Mouse (Mus musculus): ENCODE data around the gene Olfr791. TPM values are rescaled to one million over a fixed set of nuclear protein-coding genes. Genes with fewer than 3 reads are reported as not detected.

Olfr791 gene
- total RNA-seq (2014; rRNA removed; ENCODE audit: low replicate concordance) (not detected in 2 replicates), polyA plus RNA-seq (2015; fragmentation: Nextera tagmentation; extraction: Ambion mirVana) (not detected in 2 replicates)

- DNase-seq (ENCODE audit: low spot score) (no peak), ATAC-seq (ENCODE audit: insufficient read depth, low read depth) (no peak)
- Histone ChIP-seq H3K9me3 (replicated peaks; ENCODE audit: control insufficient read depth, low read length) (no peaks in the 10 kb centered on the region), H3K4me3 (ENCODE audit: low read depth, low read length) (no peak within 1 kb of the TSS), H3K9ac (replicated peaks; ENCODE audit: low read depth, low read length) (no peak within 1 kb of the TSS), H3K27ac (ENCODE audit: low read depth) (no peak within 1 kb of the TSS), H3K4me1 (ENCODE audit: control insufficient read depth, insufficient read depth) (no peaks in the 10 kb centered on the region), H3K36me3 (replicated peaks; ENCODE audit: control insufficient read depth, insufficient read depth, low read length) (no peaks in the 10 kb centered on the region), H3K4me2 (ENCODE audit: low read depth, low read length) (no peak within 1 kb of the TSS), H3K27me3 (ENCODE audit: control insufficient read depth, insufficient read depth, low read length) (no peaks in the 10 kb centered on the region)
- no peak for TF ChIP-seq EP300 (IDR thresholded peaks at IDR 0.05; ENCODE audit: low read depth)
- no peak for TF ChIP-seq CTCF (IDR thresholded peaks at IDR 0.05; ENCODE audit: low read depth)
- 48% methylated on average over 3 of the region's 3 CpGs for WGBS
These were observed at the start of gene Olfr791 for GRCm38 (mm10) chr10:129521492-129521891. Olfr791 (plus strand) TSS chr10:129521792.

GRCm38 (mm10) chr10:129473256-129473655 is 48.3 kb upstream of the Olfr791 start:
- Histone ChIP-seq H3K27ac (ENCODE audit: low read depth) (no peak overlapping the region), H3K36me3 (replicated peaks; ENCODE audit: control insufficient read depth, insufficient read depth, low read length) (no peaks in the 10 kb centered on the region), H3K4me2 (ENCODE audit: low read depth, low read length) (no peak overlapping the region), H3K4me1 (ENCODE audit: control insufficient read depth, insufficient read depth) (no peaks in the 10 kb centered on the region), H3K9me3 (replicated peaks; ENCODE audit: control insufficient read depth, low read length) (no peaks in the 10 kb centered on the region), H3K4me3 (ENCODE audit: low read depth, low read length) (no peak overlapping the region), H3K27me3 (ENCODE audit: control insufficient read depth, insufficient read depth, low read length) (no peaks in the 10 kb centered on the region), H3K9ac (replicated peaks; ENCODE audit: low read depth, low read length) (no peak overlapping the region)
- no peak for ATAC-seq (ENCODE audit: insufficient read depth, low read depth)
- WGBS: 52% methylated on average over 2 of the region's 2 CpGs
- no peak for DNase-seq (ENCODE audit: low spot score)
- TF ChIP-seq EP300 (IDR thresholded peaks at IDR 0.05; ENCODE audit: low read depth) (no peak), CTCF (IDR thresholded peaks at IDR 0.05; ENCODE audit: low read depth) (no peak)

- DNase-seq (ENCODE audit: low spot score) (no peak), ATAC-seq (ENCODE audit: insufficient read depth, low read depth) (no peak)
- Histone ChIP-seq H3K4me2 (ENCODE audit: low read depth, low read length) (no peak overlapping the region), H3K36me3 (replicated peaks; ENCODE audit: control insufficient read depth, insufficient read depth, low read length) (no peaks in the 10 kb centered on the region), H3K9me3 (replicated peaks; ENCODE audit: control insufficient read depth, low read length) (no peaks in the 10 kb centered on the region), H3K27ac (ENCODE audit: low read depth) (no peak overlapping the region), H3K4me1 (ENCODE audit: control insufficient read depth, insufficient read depth) (no peaks in the 10 kb centered on the region), H3K9ac (replicated peaks; ENCODE audit: low read depth, low read length) (no peak overlapping the region), H3K4me3 (ENCODE audit: low read depth, low read length) (no peak overlapping the region), H3K27me3 (ENCODE audit: control insufficient read depth, insufficient read depth, low read length) (no peaks in the 10 kb centered on the region)
- no peak for TF ChIP-seq EP300 (IDR thresholded peaks at IDR 0.05; ENCODE audit: low read depth)
- no peak for TF ChIP-seq CTCF (IDR thresholded peaks at IDR 0.05; ENCODE audit: low read depth)
These were observed 47.9 kb upstream of the Olfr791 start for GRCm38 (mm10) chr10:129473723-129474122.

GRCm38 (mm10) chr10:129484452-129484851 is 37.1 kb upstream of the Olfr791 start, which contains the start of gene Olfr789:
Olfr789 (plus strand) TSS chr10:129484752.
- H3K4me3 ChIP-seq (ENCODE audit: low read depth, low read length): no peak within 1 kb of the TSS
- no peak within 1 kb of the TSS for H3K27ac ChIP-seq (ENCODE audit: low read depth)
- no peak within 1 kb of the TSS for H3K4me2 ChIP-seq (ENCODE audit: low read depth, low read length)
- no peaks in the 10 kb centered on the region for H3K36me3 ChIP-seq (replicated peaks; ENCODE audit: control insufficient read depth, insufficient read depth, low read length)
- 38% methylated on average over 2 of the region's 2 CpGs for whole genome bisulfite sequencing
- H3K9ac ChIP-seq (replicated peaks; ENCODE audit: low read depth, low read length): no peak within 1 kb of the TSS
- no peak for ATAC-seq (ENCODE audit: insufficient read depth, low read depth)
- TF ChIP-seq EP300 (IDR thresholded peaks at IDR 0.05; ENCODE audit: low read depth) (no peak), CTCF (IDR thresholded peaks at IDR 0.05; ENCODE audit: low read depth) (no peak)
- no peaks in the 10 kb centered on the region for H3K4me1 ChIP-seq (ENCODE audit: control insufficient read depth, insufficient read depth)
- H3K27me3 ChIP-seq (ENCODE audit: control insufficient read depth, insufficient read depth, low read length): no peaks in the 10 kb centered on the region
- no peaks in the 10 kb centered on the region for H3K9me3 ChIP-seq (replicated peaks; ENCODE audit: control insufficient read depth, low read length)
- DNase-seq (ENCODE audit: low spot score): no peak

GRCm38 (mm10) chr10:129490101-129490500 is 31.5 kb upstream of the Olfr791 start:
- TF ChIP-seq EP300 (IDR thresholded peaks at IDR 0.05; ENCODE audit: low read depth) (no peak), CTCF (IDR thresholded peaks at IDR 0.05; ENCODE audit: low read depth) (no peak)
- H3K4me1 ChIP-seq (ENCODE audit: control insufficient read depth, insufficient read depth): no peaks in the 10 kb centered on the region
- no peaks in the 10 kb centered on the region for H3K36me3 ChIP-seq (replicated peaks; ENCODE audit: control insufficient read depth, insufficient read depth, low read length)
- ATAC-seq (ENCODE audit: insufficient read depth, low read depth) (no peak), DNase-seq (ENCODE audit: low spot score) (no peak)
- H3K27ac ChIP-seq (ENCODE audit: low read depth): no peak overlapping the region
- WGBS: 57% methylated on average over 2 of the region's 2 CpGs
- H3K27me3 ChIP-seq (ENCODE audit: control insufficient read depth, insufficient read depth, low read length): no peaks in the 10 kb centered on the region
- no peak overlapping the region for H3K4me3 ChIP-seq (ENCODE audit: low read depth, low read length)
- no peaks in the 10 kb centered on the region for H3K9me3 ChIP-seq (replicated peaks; ENCODE audit: control insufficient read depth, low read length)
- no peak overlapping the region for H3K4me2 ChIP-seq (ENCODE audit: low read depth, low read length)
- H3K9ac ChIP-seq (replicated peaks; ENCODE audit: low read depth, low read length): no peak overlapping the region

- no peak for TF ChIP-seq EP300 (IDR thresholded peaks at IDR 0.05; ENCODE audit: low read depth)
- H3K9ac ChIP-seq (replicated peaks; ENCODE audit: low read depth, low read length): no peak within 1 kb of the TSS
- no peak within 1 kb of the TSS for H3K4me3 ChIP-seq (ENCODE audit: low read depth, low read length)
- no peak within 1 kb of the TSS for H3K27ac ChIP-seq (ENCODE audit: low read depth)
- ATAC-seq (ENCODE audit: insufficient read depth, low read depth): no peak
- no peaks in the 10 kb centered on the region for H3K36me3 ChIP-seq (replicated peaks; ENCODE audit: control insufficient read depth, insufficient read depth, low read length)
- H3K4me2 ChIP-seq (ENCODE audit: low read depth, low read length): no peak within 1 kb of the TSS
- DNase-seq (ENCODE audit: low spot score): no peak
- H3K4me1 ChIP-seq (ENCODE audit: control insufficient read depth, insufficient read depth): no peaks in the 10 kb centered on the region
- H3K9me3 ChIP-seq (replicated peaks; ENCODE audit: control insufficient read depth, low read length): no peaks in the 10 kb centered on the region
- no peaks in the 10 kb centered on the region for H3K27me3 ChIP-seq (ENCODE audit: control insufficient read depth, insufficient read depth, low read length)
These were observed 23.4 kb upstream of the Olfr791 start, which contains the start of gene Olfr790 for GRCm38 (mm10) chr10:129498192-129498591. Olfr790 (plus strand) TSS chr10:129498492.
